Mouse (Mus musculus) heart, adult 2 months (tissue): ENCODE measurements around the gene Nxf1.

Experiments used
- CTCF ChIP-seq: fragments of 200-600 bp; IDR thresholded peaks from 2 replicates; pipeline ENCODE4 v1.8.1; 2022; ENCODE audit warnings: antibody characterized with exemption, mild to moderate bottlenecking, moderate library complexity
- POLR2A ChIP-seq: fragments of 200-500 bp; IDR thresholded peaks from 2 replicates; pipeline ENCODE4 v1.6.1; 2011; ENCODE audit warnings: mild to moderate bottlenecking, low read depth, low read length, control low read depth; ENCODE audit not compliant: insufficient read depth

DNA sequence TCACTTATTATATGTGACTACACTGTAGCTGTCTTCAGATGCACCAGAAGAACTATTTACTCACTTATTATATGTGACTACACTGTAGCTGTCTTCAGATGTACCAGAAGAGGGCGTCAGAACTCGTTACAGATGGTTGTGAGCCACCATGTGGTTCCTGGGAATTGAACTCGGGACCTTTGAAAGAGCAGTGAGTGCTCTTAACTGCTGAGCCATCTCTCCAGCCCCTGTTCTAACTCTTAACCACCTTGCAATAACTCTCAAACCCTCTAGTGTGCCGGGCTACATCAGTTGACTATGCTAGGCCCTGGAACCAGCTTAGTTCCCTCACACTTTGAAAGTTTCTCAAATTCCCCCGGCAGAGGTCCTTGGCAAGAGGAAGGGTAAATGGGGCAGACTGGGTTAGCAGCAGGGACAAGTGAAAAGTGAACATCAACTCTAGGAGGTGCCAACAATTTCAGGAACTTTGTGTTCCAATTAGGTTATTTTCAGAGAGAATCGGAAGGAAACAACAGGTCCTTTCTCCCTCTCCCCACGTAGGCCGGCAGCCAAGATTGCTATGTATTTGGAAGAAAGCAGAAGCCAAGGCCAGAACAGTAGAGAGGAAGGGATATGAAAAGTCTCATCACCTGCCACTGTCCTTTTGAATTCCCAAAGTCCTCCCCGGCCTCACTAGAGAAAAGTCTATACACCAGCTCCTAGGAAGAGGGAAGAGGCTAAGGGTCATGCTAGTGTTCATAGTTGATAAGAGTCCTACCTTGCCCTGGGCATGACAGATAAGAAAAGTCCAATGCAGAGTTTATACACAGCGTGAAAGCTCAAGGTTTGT is 42.0 kb upstream of the Nxf1 start:
- 0 out of 2 replicates have a peak, but pooled peaks have one; percentile 13 for TF ChIP-seq CTCF
- TF ChIP-seq POLR2A, result no peak
